Mouse (Mus musculus) gastrocnemius, adult 18-20 months (tissue): ENCODE measurements around the gene Srsf5. TPM values are rescaled to one million over a fixed set of nuclear protein-coding genes. Genes with fewer than 3 reads are reported as not detected.

Experiments used
- DNase-seq: peaks from one replicate; pipeline ENCODE4 v3.0.0; 2021; ENCODE audit warnings: low spot score
- long read RNA-seq, 2 experiments: library from polyadenylated mRNA; stranded (forward); transcript quantifications; one replicate each; pipeline ENCODE4 v2.0.0; 2021
- total RNA-seq, 2 experiments: library from RNA; stranded (reverse); gene quantifications; 2 replicates each; pipeline ENCODE4 v1.2.3; 2021

Gene Srsf5
- total RNA-seq, result 10 to 100 TPM; 83.3 to 89.2 TPM
- long read RNA-seq, experiment 1, transcript Srsf5-212 (7 exons, 2,720 nt), result minor isoform, 5 of 51 reads
- long read RNA-seq, experiment 1, transcript Srsf5-201 (8 exons, 1,527 nt), result major isoform, 12 of 51 reads
- long read RNA-seq, experiment 1, partial matches to known transcripts, result 10 of 51 reads
- long read RNA-seq, experiment 1, other reads (novel, unspliced or antisense), result 18 of 51 reads
- long read RNA-seq, experiment 2, transcript Srsf5-203 (8 exons, 1,491 nt), result minor isoform, 5 of 78 reads
- long read RNA-seq, experiment 2, transcript Srsf5-201 (8 exons, 1,527 nt), result major isoform, 17 of 78 reads
- long read RNA-seq, experiment 2, transcript Srsf5-205 (8 exons, 1,568 nt), result minor isoform, 6 of 78 reads
- long read RNA-seq, experiment 2, transcript Srsf5-212 (7 exons, 2,720 nt), result minor isoform, 5 of 78 reads
- long read RNA-seq, experiment 2, partial matches to known transcripts, result 4 of 78 reads
- long read RNA-seq, experiment 2, other reads (novel, unspliced or antisense), result 38 of 78 reads

GRCm38 (mm10) chr12:80945334-80945995, at the start of gene Srsf5:
Srsf5 (plus strand) TSS chr12:80945504.
- peak; percentile 99 for DNase-seq

GRCm38 (mm10) chr12:80909631-80910030, 35.7 kb upstream of the Srsf5 start:
- DNase-seq, result no peak

GRCm38 (mm10) chr12:80917764-80918163, 27.5 kb upstream of the Srsf5 start:
- peak; percentile 11 for DNase-seq

GRCm38 (mm10) chr12:80921301-80921700, 24.0 kb upstream of the Srsf5 start:
- DNase-seq, result no peak

GRCm38 (mm10) chr12:80922869-80923268, 22.4 kb upstream of the Srsf5 start:
- no peak for DNase-seq

GRCm38 (mm10) chr12:80923602-80924001, 21.7 kb upstream of the Srsf5 start:
- DNase-seq, result no peak

GRCm38 (mm10) chr12:80924205-80924604, 21.1 kb upstream of the Srsf5 start:
- no peak for DNase-seq

GRCm38 (mm10) chr12:80925919-80926318, 19.4 kb upstream of the Srsf5 start:
- no peak for DNase-seq

- DNase-seq, result no peak
These were observed 18.8 kb upstream of the Srsf5 start for GRCm38 (mm10) chr12:80926550-80926949.

- no peak for DNase-seq
These were observed 17.8 kb upstream of the Srsf5 start for GRCm38 (mm10) chr12:80927518-80927917.

- no peak for DNase-seq
These were observed 16.4 kb upstream of the Srsf5 start for GRCm38 (mm10) chr12:80928881-80929280.

GRCm38 (mm10) chr12:80930141-80930540, 15.2 kb upstream of the Srsf5 start:
- DNase-seq, result no peak

GRCm38 (mm10) chr12:80931402-80932140, 13.7 kb upstream of the Srsf5 start:
- DNase-seq, result no peak

- DNase-seq, result no peak
These were observed 12.4 kb upstream of the Srsf5 start for GRCm38 (mm10) chr12:80932865-80933264.

GRCm38 (mm10) chr12:80936751-80937150, 8.6 kb upstream of the Srsf5 start:
- no peak for DNase-seq

- DNase-seq, result no peak
These were observed 7.8 kb upstream of the Srsf5 start for GRCm38 (mm10) chr12:80937331-80938029.

- peak; percentile 43 for DNase-seq
These were observed 6.7 kb upstream of the Srsf5 start for GRCm38 (mm10) chr12:80938642-80939041.

- DNase-seq, result no peak
These were observed 6.1 kb upstream of the Srsf5 start for GRCm38 (mm10) chr12:80939165-80939564.

GRCm38 (mm10) chr12:80941886-80942285, 3.4 kb upstream of the Srsf5 start:
- DNase-seq, result no peak

- DNase-seq, result no peak
These were observed 1.9 kb upstream of the Srsf5 start for GRCm38 (mm10) chr12:80943395-80943794.

- no peak for DNase-seq
These were observed 1.1 kb upstream of the Srsf5 start for GRCm38 (mm10) chr12:80944204-80944603.
